Mouse (Mus musculus): ENCODE data around the gene Rpl35.
A peak's percentile ranks its signal among the peaks of the same experiment; 100 is the strongest.
"Not testable (repeated sequence)": the region's sequence is repeated elsewhere in the genome, so short reads cannot be mapped to it uniquely, and the experiment has no call there.

Rpl35 gene

DNA sequence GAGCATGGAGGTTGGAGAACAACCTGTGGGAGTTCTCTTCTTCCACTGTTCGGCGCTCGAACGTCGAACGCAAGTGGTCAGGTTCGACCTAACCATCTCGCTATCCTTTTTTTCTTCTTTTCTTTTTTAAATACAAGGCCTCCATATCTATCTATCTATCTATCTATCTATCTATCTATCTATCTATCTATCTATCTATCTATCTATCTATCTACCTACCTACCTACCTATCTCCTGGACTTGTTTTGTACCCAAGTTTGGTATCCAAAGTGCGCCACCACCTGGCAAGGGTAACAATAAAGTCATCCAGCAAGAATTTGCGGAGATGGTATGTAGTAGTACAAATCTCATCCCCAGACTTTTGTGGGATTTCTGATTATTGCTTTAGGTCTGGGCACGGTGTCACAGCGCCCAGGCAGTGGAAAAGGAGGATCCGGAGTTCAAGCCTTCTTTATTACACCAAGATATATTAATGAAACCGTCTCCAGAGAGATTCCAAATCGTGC is at the start of gene Rpl35:
Gene Rpl35 (minus strand): TSS at position 51 of the 506 bp plus-strand sequence.
- DNase-seq (ENCODE audit: low spot score), result no peak

- no peak for DNase-seq (ENCODE audit: low spot score)
These were observed 43.1 kb upstream of the Rpl35 start for GRCm38 (mm10) chr2:39048515-39048914.

DNA sequence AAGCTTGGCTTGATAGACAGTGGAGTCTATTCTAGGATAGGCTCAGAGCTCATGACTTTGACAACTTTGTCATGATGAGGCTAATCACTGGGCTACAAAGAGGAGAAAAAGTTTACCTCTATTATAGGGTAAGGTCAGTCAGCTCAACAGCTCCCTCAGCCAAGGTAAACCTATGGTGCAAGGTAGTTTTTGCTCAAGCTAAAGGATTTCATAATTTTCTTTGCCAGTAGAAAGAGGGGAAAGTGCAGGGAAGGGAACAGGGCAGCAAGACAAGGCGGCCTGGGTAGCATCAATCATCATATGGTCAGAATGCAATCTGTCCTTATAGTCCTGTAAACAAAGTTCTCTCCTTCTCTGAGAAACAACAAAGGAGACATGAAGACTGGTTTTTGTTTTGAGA is 34.8 kb upstream of the Rpl35 start:
- no peak for DNase-seq (ENCODE audit: low spot score)

GRCm38 (mm10) chr2:39031611-39032010 is 26.2 kb upstream of the Rpl35 start:
- no peak for DNase-seq (ENCODE audit: low spot score)

DNA sequence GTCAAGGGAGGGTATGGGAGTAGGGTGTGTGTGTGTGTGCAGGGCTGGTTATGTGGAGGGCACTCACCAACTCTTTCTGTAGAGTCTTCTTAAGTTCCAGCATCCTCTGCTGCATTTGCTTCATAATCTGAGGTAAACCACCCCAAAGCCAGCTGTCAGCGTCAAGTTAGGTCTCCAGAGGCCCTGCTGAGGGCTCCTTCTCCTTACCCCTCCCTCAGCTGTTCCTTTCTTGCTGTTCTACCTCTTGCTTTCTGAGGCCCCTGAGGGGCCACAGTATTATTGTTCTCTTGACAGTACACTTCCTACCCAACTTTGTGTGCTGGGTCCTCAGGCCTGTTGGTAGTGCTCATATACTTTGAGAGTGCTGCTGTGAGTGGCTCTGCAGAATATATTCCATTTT is 14.6 kb upstream of the Rpl35 start:
- no peak for DNase-seq (ENCODE audit: low spot score)

GRCm38 (mm10) chr2:39016581-39016980 is 11.2 kb upstream of the Rpl35 start:
- DNase-seq (ENCODE audit: low spot score), result no peak

DNA sequence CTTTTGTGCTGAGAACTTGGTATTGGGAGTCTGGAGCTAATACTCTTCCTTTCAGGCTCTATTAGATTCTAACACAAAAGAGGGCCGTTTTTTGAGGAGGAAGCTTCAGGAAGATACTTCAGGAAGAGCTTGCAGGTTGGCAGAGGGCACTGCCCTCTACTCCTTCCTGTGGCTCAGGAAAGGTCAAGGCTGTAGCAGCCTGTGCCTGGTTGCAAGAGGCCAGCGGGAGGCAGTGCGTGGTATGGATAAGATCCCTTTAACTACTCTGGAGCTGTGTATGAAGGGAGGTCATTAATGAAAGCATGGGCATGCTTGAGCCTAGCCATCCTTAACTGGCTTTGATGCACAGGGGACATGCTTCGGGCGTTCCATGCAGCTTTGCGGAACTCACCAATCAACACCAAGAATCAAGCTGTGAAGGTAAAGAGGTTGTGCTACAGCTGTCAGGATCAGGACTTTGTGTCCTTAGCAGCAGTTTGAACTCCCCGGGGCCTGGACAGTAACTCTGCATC is 7.4 kb upstream of the Rpl35 start:
- no peak for DNase-seq (ENCODE audit: low spot score)

DNA sequence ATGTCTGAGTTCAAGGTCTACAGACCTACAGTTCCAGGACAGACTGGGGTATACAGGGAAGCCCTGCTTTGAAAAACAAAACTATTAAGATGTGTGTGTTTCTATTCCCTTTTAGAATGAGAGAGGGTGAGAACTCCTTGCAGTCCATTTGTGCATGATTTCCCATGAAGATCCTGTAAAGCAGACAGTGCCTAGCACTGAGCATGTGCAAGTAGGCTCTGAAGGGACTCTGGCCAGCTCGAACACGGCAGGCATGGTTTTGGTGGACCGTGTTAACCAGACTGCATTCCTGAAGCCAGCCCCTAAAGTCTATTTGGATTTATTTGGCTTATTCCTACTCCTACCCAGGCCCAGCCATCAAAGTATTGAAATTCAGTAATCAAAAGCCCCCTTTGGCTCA is 6.5 kb upstream of the Rpl35 start:
- DNase-seq (ENCODE audit: low spot score), result no peak

- DNase-seq (ENCODE audit: low spot score), result no peak
These were observed 5.8 kb upstream of the Rpl35 start for GRCm38 (mm10) chr2:39011264-39011663.

DNA sequence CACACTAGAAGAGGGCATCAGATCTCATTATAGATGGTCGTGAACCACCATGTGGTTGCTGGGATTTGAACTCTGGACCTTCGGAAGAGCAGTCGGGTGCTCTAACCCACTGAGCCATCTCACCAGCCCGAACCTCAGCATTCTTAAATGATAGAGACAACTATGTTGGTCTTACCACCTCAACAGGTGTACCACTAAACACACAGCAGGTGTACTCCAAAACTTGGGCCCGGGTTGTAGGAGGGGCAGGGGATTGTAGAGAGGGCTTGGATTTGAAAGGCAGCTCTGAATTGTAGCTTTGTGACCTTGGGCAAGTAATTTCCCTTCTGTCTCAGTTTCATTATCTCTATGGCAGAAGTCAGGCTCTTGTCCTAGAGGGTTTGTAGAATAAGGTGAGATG is 4.7 kb upstream of the Rpl35 start:
- not testable (repeated sequence) for DNase-seq (ENCODE audit: low spot score)

GRCm38 (mm10) chr2:39008954-39009365 is 3.5 kb upstream of the Rpl35 start:
- peak; percentile 69 for DNase-seq (ENCODE audit: low spot score)

GRCm38 (mm10) chr2:39008350-39008851 is 3.0 kb upstream of the Rpl35 start:
- peak; percentile 55 for DNase-seq (ENCODE audit: low spot score)

- peak; percentile 96 for DNase-seq (ENCODE audit: low spot score)
These were observed 2.4 kb upstream of the Rpl35 start for GRCm38 (mm10) chr2:39007865-39008264.

GRCm38 (mm10) chr2:39006149-39006730 is 816 bp upstream of the Rpl35 start:
- DNase-seq (ENCODE audit: low spot score), result no peak

GRCm38 (mm10) chr2:39004880-39005435 is 466 bp downstream of the Rpl35 start, which contains the start of gene Arpc5l:
Gene Arpc5l (plus strand): TSS chr2:39005348.
- DNase-seq (ENCODE audit: low spot score), result peak; percentile 97

DNA sequence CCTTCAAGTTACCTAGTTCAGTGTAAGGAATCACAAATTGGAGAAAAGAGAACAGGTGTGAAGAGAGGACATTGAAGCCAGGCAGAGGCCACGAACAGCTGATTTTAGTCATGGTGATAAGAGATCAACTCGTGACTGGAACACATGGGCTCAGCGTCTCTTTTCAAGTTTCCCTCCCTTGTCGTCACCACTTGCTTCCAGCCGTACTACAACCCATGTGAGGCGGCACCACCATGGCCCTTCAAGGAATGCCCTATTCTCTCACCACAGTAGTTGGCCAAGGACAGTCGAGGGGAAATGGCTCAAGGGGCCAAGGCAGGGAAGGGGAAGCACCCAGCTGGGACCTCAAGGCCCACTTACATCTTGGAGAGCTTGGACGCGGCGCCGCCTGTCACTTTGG is 1.1 kb downstream of the Rpl35 start:
- DNase-seq (ENCODE audit: low spot score), result peak; percentile 62

GRCm38 (mm10) chr2:39003512-39003911 is 1.9 kb downstream of the Rpl35 start:
- no peak for DNase-seq (ENCODE audit: low spot score)

GRCm38 (mm10) chr2:39003106-39003505 is 2.3 kb downstream of the Rpl35 start:
- no peak for DNase-seq (ENCODE audit: low spot score)

DNA sequence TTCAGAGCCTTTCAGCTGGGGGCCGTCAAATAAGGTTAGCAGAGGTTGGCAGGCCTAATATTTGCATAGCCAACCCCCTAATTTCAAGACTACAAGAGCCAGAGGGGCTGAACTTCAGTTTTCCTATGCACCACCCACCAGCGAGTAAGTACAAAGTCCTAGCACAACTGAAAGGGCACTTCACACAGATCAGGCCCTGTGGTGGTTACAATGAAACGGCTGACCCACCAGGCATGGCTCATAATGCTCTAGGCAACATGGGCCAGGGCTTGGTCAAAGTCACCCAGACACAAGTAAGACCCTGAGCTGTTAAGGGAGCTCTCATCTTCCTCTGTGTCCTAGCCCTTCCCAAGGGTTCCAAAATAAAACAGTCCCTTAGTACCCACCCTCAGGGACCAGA is 3.6 kb downstream of the Rpl35 start:
- DNase-seq (ENCODE audit: low spot score), result no peak

- DNase-seq (ENCODE audit: low spot score), result no peak
These were observed 4.9 kb downstream of the Rpl35 start for GRCm38 (mm10) chr2:39000587-39000919.

DNA sequence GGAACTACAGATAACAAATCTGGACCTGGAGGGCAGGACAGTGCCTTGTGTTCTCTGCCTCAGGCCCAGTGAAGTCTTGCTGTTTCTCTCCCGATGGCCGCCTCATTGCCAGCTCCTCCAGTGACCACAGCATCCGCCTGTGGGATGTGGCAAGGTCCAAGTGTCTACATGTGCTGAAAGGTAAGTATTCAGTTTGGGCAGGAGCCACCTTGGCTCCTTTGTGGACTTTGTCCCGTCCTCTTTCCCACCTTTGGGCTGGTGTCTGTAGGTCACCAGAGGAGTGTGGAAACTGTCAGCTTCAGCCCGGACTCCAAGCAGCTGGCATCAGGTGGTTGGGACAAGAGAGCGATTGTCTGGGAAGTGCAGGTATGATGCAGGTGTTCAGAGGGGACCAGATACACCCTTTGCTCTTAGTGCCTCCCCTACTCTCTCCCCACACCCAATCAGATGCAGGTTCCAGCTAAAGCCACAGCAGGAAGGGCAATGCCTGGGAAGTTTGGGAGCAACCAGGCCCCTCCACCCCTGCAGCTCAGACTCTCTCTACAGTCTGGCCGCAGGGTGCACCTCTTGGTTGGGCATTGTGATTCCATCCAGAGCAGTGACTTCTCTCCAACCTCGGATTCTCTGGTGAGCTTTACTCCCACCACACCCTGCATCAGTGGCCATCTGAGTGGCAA is 5.4 kb downstream of the Rpl35 start:
- no peak for DNase-seq (ENCODE audit: low spot score)

DNA sequence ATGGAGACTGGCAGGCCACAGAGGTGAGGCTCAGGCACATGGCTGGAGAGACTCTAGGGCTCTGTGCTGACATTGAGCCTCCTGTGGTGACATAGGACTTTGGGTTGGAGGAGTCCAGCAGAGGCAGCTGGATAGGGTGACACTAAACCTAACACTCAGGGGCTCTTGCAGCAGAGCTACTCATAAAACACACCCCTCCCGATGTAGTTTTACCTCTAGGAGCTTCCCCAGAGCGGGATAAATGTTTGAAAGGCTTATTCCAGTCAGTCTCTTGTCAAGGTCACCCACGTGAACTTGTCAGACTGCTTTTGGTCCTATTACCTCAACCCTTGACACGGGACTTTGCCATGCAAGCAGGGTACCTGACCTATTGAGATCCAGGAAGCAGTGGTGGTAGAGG is 6.0 kb downstream of the Rpl35 start:
- DNase-seq (ENCODE audit: low spot score), result no peak
